Mouse (Mus musculus) adrenal gland, adult 18-20 months (tissue): ENCODE data around the gene Tmem178b. TPM values are rescaled to one million over a fixed set of nuclear protein-coding genes. Genes with fewer than 3 reads are reported as not detected.

ENCODE experiments used
- DNase-seq, 2 experiments: peaks; one replicate each; pipeline ENCODE4 v3.0.0; 2021 to 2022; ENCODE audit warnings: low spot score in 2 of 2
- total RNA-seq, 2 experiments: library from RNA; stranded (reverse); gene quantifications; 1 replicate in 1 of 2; 2 replicates in 1 of 2; pipeline ENCODE4 v1.2.3; 2021

Gene Tmem178b
- total RNA-seq, 2 experiments from 2014 or later: 8.4 to 31.7 TPM

DNA sequence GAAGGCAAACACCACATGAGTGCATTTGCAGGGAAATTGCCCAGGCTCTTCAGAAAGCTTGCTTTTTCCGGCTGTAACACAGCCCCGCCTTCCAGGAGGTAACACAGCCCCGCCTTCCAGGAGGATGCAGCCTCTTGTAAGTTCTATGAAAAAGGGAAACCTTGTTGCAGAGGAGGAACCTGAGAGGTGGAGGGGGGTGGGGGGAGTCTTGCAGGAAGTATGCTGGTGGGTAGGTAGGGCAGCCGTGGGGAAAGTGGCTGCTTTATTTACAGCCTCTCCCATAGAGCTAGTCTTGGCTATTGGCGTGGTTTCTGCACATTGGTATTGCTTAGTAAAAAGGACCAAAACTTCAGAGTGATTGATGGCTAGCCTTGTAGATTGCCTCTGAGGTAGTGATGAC, 140.3 kb downstream of the Tmem178b start:
- no peak for DNase-seq

DNA sequence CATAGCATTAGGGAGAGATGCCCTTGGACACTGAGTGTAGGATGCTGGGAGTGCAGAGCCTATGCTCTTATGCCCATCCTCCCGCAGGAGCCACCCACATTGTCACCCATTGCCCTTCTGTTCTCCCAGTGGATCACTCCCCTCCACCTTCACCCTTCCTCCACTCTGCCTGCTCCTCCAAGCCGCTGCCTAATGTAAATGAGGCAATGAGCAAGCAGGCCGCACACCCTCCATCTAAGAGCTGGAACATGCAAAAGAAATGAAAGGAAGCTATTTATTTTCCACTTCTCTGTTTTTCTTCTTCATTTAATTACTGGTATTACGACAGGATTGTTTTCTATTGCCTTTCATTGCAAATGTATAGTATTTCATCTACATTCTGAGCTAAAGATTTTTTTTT, 142.1 kb downstream of the Tmem178b start:
- DNase-seq: no peak

DNA sequence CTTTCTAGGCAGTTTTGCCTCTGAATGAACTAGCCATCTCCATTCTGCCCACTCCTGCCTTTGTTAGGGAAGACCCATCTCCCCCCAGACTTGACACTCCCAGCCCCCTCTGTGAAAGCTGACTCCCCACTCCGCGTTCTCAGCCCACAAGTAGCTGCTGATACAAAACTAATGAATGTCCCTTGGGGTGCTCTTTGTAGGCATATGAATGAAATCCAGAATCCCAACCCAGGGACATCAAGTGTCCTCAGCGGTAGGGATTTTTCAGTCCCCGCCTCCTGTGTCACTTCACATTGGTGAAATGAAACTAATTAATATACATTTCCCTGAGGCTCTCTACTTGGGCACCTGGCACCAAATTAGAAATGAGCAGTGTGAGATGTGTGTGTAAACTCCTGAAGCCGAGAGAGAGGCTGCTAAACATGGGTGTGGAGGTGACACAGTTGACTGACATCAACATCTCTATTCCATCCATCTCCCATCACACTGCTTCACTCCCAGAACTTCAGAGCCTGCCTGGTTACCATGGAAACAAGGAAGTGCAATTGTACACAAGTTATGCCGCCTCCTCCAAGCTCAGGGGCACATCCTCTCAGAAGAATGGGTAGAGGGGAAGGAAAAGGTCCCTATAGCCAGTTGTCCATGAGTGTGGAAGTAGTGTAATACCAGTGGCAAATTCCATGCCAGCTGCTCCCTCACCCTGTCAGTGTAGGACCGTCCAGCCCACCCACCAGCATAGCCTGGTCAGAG, 142.8 kb downstream of the Tmem178b start:
- DNase-seq: no peak

DNA sequence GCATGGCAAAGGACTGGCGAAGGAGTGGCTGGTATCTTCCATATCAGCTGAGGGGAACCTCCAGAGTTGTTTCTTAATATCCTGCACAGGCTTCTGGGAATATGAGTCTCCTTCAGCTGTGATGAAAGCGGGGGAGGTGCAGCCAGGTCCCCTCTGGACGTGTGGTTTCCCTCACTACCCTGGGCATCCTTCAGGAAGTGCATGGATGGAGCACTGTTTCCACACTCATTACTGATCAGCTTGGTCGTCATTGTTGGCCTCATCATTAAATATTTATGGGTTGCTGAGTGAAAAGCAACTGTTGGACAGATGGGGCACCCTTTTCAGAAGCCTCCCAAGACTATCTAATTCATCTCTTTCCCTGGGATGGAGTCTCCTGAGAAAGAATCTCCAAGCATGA, 146.3 kb downstream of the Tmem178b start:
- no peak for DNase-seq

- no peak for DNase-seq
These were observed 150.7 kb downstream of the Tmem178b start for GRCm38 (mm10) chr6:40023592-40024335.

- no peak for DNase-seq
These were observed 151.4 kb downstream of the Tmem178b start for GRCm38 (mm10) chr6:40024336-40024934.

- no peak for DNase-seq
These were observed 159.8 kb downstream of the Tmem178b start for GRCm38 (mm10) chr6:40032901-40033300.

- no peak for DNase-seq
These were observed 160.9 kb downstream of the Tmem178b start for GRCm38 (mm10) chr6:40033935-40034334.

DNA sequence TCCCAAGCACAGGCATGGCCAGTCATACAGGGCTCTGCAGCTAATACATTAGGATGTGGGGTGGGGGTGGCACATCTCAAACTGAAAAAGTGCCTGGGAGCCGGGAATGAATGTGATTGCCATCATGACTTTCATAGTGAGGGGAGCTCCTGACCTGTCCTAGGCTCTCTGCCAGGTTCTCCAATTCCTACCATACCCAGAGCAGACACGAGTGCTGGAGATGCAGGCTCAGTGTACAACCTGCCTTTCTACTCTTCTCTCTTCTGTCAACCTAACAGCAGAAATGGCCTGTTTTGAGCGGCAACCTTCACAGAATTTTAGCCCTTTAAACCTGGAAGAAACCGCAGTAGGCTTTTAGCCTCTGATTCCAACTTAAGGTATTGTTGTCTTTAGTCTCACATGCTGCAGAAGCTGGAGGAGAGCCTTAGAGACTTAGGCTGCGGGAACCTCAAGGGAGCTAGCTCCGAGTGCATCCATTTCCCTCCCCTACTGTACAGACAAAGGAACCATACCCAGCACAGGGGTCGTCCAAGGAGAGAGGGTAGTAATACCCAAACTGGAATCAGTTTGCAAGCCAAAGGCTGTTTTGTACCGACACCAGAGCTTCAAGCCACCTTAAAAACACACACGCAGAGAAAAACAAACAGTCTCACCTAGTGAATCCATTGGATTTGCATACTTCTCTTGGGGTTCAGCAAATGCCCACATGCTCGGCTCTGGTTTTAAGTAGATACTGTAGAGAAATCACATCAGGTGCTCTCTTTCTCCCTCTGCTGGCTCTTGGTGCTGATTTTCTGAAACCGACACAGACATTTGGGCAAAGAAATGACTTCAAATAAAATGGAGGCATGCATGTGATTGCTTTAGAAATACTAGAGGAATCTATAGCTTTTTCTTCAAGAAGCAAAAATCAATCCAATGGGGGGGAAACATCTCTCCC, 176.2 kb downstream of the Tmem178b start:
- DNase-seq: peak in 1 of 2 experiments; percentile 13

DNA sequence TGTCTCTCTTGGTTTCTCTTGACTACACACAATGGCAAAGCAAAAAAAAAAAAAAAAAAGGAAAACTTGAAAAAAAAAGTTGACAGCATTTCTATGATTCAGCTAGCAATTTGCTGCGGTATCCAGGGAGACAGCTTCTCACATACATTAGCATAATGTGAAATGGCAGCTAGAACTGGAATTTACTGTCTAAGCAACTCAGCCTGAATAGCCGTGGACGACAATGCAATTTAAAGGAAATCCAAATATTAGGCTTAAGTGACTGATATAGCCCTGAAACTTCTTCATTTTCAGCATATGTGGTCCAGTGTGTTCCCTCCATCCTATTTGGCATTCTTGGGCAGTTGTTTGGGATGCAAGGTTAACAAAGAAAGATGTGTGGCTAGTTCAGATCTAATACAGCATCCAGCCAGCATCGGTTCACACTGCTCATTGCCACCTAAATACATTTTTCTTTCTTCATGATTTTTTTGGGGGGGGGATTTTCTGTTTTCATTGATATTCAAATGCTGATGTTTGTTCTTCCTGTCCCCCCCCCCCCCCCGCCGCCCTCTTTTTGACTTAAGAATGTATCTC, 176.9 kb downstream of the Tmem178b start:
- DNase-seq: no peak

GRCm38 (mm10) chr6:40051698-40052097, 178.6 kb downstream of the Tmem178b start:
- DNase-seq: no peak

GRCm38 (mm10) chr6:40052593-40052992, 179.5 kb downstream of the Tmem178b start:
- no peak for DNase-seq

DNA sequence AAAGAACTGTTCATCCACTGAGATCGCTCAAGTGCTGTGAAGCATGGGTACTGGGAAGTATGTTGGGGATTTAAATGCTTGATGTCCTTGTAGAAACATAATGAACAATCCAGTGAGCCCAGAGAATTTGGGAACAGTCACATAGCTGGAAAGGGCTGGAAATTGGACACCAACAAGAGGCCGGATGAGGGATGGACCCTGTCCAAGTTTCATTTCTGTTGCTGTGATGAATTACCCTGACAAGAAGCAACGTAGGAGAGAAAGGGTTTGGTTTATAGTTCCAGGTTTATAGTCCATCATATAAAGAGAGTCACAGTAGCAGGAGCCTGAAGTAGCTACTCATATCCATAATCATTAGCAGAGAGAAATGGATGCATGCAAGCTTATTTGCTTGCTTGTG, 186.4 kb downstream of the Tmem178b start:
- DNase-seq: no peak

GRCm38 (mm10) chr6:40061327-40062189, 188.5 kb downstream of the Tmem178b start:
- DNase-seq: no peak

GRCm38 (mm10) chr6:40062190-40062501, 189.1 kb downstream of the Tmem178b start:
- DNase-seq: no peak

DNA sequence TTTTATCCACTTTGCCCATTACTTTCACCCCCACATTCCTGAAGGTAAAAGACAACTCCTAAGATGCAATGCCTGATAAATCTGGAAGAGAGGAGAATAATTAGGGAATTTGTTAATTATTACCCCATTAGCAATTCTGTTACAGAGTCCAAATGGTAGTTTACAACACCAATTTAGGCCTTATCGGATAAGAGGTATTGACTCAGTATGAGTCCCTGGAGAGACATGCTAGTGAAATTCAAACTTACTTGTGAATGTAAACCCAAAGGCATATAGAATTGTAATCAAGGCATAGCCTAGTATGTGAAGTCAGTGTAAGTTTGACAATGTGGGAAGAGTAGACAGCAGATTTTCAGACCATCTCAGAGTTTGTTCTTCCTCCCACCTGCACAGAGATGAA, 190.4 kb downstream of the Tmem178b start:
- DNase-seq: no peak

DNA sequence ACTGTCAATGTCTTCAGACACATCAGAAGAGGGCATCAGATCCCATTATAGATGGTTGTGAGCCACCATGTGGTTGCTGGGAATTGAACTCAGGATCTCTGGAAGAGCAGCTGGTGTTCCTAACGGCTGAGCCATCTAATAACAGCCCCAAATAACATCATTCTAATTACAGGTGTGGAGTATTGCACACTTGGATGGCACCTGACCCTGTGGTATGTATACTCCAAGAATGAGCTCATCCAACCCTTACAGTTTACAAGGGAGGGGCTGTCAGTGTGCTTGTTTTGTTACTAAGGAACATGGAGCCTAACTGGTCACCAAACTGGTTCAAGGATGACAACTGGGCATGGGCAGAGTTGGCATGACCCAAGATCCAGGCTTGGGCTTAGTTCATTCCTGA, 190.8 kb downstream of the Tmem178b start:
- no peak for DNase-seq

- DNase-seq: no peak
These were observed 191.3 kb downstream of the Tmem178b start for GRCm38 (mm10) chr6:40064342-40064741.

DNA sequence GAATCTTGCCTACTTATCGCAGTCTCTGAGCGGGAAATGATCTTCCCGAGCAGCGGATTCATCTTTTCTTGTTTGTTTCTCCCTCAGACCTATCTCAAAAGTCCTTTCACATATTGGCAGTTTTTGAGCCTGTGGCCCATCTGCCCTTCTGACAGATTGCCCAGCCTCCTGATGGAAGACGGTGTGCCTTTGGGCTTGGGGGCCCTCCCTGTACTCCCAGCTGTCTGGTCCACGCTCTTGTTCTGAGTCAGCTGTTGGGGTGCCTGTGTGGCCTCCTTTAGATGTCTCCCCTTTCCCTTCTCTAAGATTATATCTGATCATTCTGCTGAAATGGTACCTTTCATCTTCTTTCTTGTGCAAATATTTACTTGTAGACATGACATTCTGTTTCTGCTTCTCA, 195.4 kb downstream of the Tmem178b start:
- DNase-seq: no peak

- DNase-seq: no peak
These were observed 197.9 kb downstream of the Tmem178b start for GRCm38 (mm10) chr6:40071007-40071406.
